Mouse (Mus musculus) limb, embryonic 15.5 days (tissue): Measurements from ENCODE around the gene Sf3b4. TPM values are rescaled to one million over a fixed set of nuclear protein-coding genes. Genes with fewer than 3 reads are reported as not detected.
A peak's percentile ranks its signal among the peaks of the same experiment; 100 is the strongest.
"Not testable (repeated sequence)": the region's sequence is repeated elsewhere in the genome, so short reads cannot be mapped to it uniquely, and the experiment has no call there.

ENCODE experiments used
- ATAC-seq: fragments of 200-750 bp; cut with Nextera tagmentation; 2 replicates; pipeline ENCODE4 v1.8.0; 2017; ENCODE audit warnings: low read depth, moderate TSS enrichment; ENCODE audit not compliant: insufficient number of reproducible peaks, low FRiP score, low TSS enrichment
- H3K27ac ChIP-seq: fragments of 300-500 bp; sonication (generic); 2 replicates; pipeline ENCODE4 v1.5.1; 2015; ENCODE audit warnings: moderate library complexity, mild to moderate bottlenecking, inconsistent platforms
- H3K27me3 ChIP-seq: fragments of 300-500 bp; sonication (generic); 2 replicates; pipeline ENCODE4 v1.6.1; 2015; ENCODE audit warnings: inconsistent platforms
- H3K36me3 ChIP-seq: fragments of 300-500 bp; sonication (generic); 2 replicates; pipeline ENCODE4 v1.6.1; 2015; ENCODE audit warnings: inconsistent platforms
- H3K4me1 ChIP-seq: fragments of 300-500 bp; sonication (generic); 2 replicates; pipeline ENCODE4 v1.6.1; 2015; ENCODE audit warnings: inconsistent platforms
- H3K4me2 ChIP-seq: fragments of 300-500 bp; sonication (generic); 2 replicates; pipeline ENCODE4 v1.6.1; 2015; ENCODE audit warnings: mild to moderate bottlenecking, inconsistent platforms
- H3K4me3 ChIP-seq: fragments of 300-500 bp; sonication (generic); 2 replicates; pipeline ENCODE4 v1.5.1; 2015; ENCODE audit warnings: mild to moderate bottlenecking, inconsistent platforms
- H3K9ac ChIP-seq: fragments of 300-500 bp; sonication (generic); 2 replicates; pipeline ENCODE4 v1.6.1; 2015; ENCODE audit warnings: inconsistent platforms
- H3K9me3 ChIP-seq: fragments of 300-500 bp; sonication (generic); 2 replicates; pipeline ENCODE4 v1.6.1; 2016; ENCODE audit warnings: inconsistent platforms
- WGBS: fragments of 180-500 bp; shearing (Covaris S2); methylation state at CpG from one replicate; pipeline ENCODE4 v1.1.7; 2015; 5-methylcytosine and 5-hydroxymethylcytosine counted together
- polyA plus RNA-seq: library from polyadenylated mRNA; unstranded; fragments of >200 nt; fragmentation: Nextera tagmentation; extraction: Ambion mirVana; gene quantifications from 2 replicates; pipeline ENCODE4 v1.2.1, GENCODE M21; 2015

Gene Sf3b4
- polyA plus RNA-seq, 1 experiment from 2014 or later = 148 TPM

- H3K27me3 ChIP-seq = no peaks in the 10 kb centered on the region
- no peak for ATAC-seq
- 28% methylated on average over 4 of the region's 4 CpGs for WGBS
- H3K4me2 ChIP-seq = peak overlapping the region; percentile 83
- 0 out of 2 replicates have a peak overlapping the region, but pooled peaks have one; percentile 10 for H3K9ac ChIP-seq
- no peaks in the 10 kb centered on the region for H3K9me3 ChIP-seq
- peaks cover 20% of the 10 kb centered on the region for H3K36me3 ChIP-seq
- peaks cover 29% of the 10 kb centered on the region for H3K4me1 ChIP-seq
- peak overlapping the region; percentile 95 for H3K27ac ChIP-seq
- peak overlapping the region; percentile 55 for H3K4me3 ChIP-seq
Observed at GRCm38 (mm10) chr3:96160222-96160802, 11.8 kb upstream of the Sf3b4 start.

GRCm38 (mm10) chr3:96160803-96161516 lies 11.2 kb upstream of the Sf3b4 start:
- no peaks in the 10 kb centered on the region for H3K27me3 ChIP-seq
- no peaks in the 10 kb centered on the region for H3K9me3 ChIP-seq
- H3K36me3 ChIP-seq = peaks cover 14% of the 10 kb centered on the region
- peak overlapping the region; percentile 83 for H3K4me2 ChIP-seq
- H3K27ac ChIP-seq = peak overlapping the region; percentile 95
- H3K9ac ChIP-seq = peak overlapping the region; percentile 56
- H3K4me1 ChIP-seq = peaks cover 29% of the 10 kb centered on the region
- peak; percentile 86 for ATAC-seq
- peak overlapping the region; percentile 55 for H3K4me3 ChIP-seq
- WGBS = under 1% methylated on average over 12 of the region's 12 CpGs

- Histone ChIP-seq H3K9ac (peak within 1 kb of the TSS; percentile 56), H3K9me3 (no peaks in the 10 kb centered on the region), H3K27me3 (no peaks in the 10 kb centered on the region), H3K36me3 (peaks cover 11% of the 10 kb centered on the region; the same call in 1 of the 2 replicates), H3K4me1 (peaks cover 29% of the 10 kb centered on the region), H3K27ac (peak within 1 kb of the TSS; percentile 95), H3K4me2 (peak within 1 kb of the TSS; percentile 83), H3K4me3 (peak within 1 kb of the TSS; percentile 55)
- 5% methylated on average over 16 of the region's 16 CpGs for WGBS
- peak; percentile 30; the same call in 1 of the 2 replicates for ATAC-seq
Observed at GRCm38 (mm10) chr3:96161869-96162840, 10.0 kb upstream of the Sf3b4 start, which contains the start of gene Mtmr11. TSS of gene Mtmr11 (plus strand) at chr3:96162004.

GRCm38 (mm10) chr3:96163040-96163439 lies 9.1 kb upstream of the Sf3b4 start:
- H3K27ac ChIP-seq = peak overlapping the region; percentile 95
- WGBS = 89% methylated on average over 6 of the region's 6 CpGs
- H3K27me3 ChIP-seq = no peaks in the 10 kb centered on the region
- H3K9ac ChIP-seq = no peak overlapping the region
- no peak for ATAC-seq
- H3K9me3 ChIP-seq = no peaks in the 10 kb centered on the region
- peak overlapping the region; percentile 83 for H3K4me2 ChIP-seq
- peaks cover 8% of the 10 kb centered on the region; the same call in 1 of the 2 replicates for H3K36me3 ChIP-seq
- H3K4me3 ChIP-seq = peak overlapping the region; percentile 55
- H3K4me1 ChIP-seq = peaks cover 29% of the 10 kb centered on the region

- Histone ChIP-seq H3K36me3 (peaks cover 31% of the 10 kb centered on the region), H3K4me3 (no peak overlapping the region), H3K9me3 (no peaks in the 10 kb centered on the region), H3K9ac (no peak overlapping the region), H3K4me2 (no peak overlapping the region), H3K4me1 (peaks cover 22% of the 10 kb centered on the region), H3K27me3 (no peaks in the 10 kb centered on the region), H3K27ac (peak overlapping the region; percentile 18; the same call in 1 of the 2 replicates)
- WGBS = 81% methylated on average over 12 of the region's 12 CpGs
- ATAC-seq = no peak
Observed at GRCm38 (mm10) chr3:96168466-96169158, 3.5 kb upstream of the Sf3b4 start.

- Histone ChIP-seq H3K36me3 (peaks cover 39% of the 10 kb centered on the region), H3K27ac (no peak overlapping the region; the same call in 1 of the 2 replicates)
- whole genome bisulfite sequencing = 85% methylated on average over 4 of the region's 4 CpGs
Observed at GRCm38 (mm10) chr3:96170276-96170675, 1.9 kb upstream of the Sf3b4 start.

GRCm38 (mm10) chr3:96170976-96171545 lies 1.1 kb upstream of the Sf3b4 start:
- H3K9me3 ChIP-seq = no peaks in the 10 kb centered on the region
- peak overlapping the region; percentile 91 for H3K4me2 ChIP-seq
- no peak for ATAC-seq
- peak overlapping the region; percentile 99 for H3K27ac ChIP-seq
- H3K36me3 ChIP-seq = peaks cover 45% of the 10 kb centered on the region
- no peaks in the 10 kb centered on the region for H3K27me3 ChIP-seq
- H3K9ac ChIP-seq = no peak overlapping the region
- WGBS = 71% methylated on average over 10 of the region's 10 CpGs
- peaks cover 28% of the 10 kb centered on the region for H3K4me1 ChIP-seq
- H3K4me3 ChIP-seq = peak overlapping the region; percentile 88

More at GRCm38 (mm10) chr3:96170276-96170675, 1.9 kb upstream of the Sf3b4 start:
- no peak overlapping the region for H3K4me3 ChIP-seq
- peaks cover 27% of the 10 kb centered on the region for H3K4me1 ChIP-seq
- no peaks in the 10 kb centered on the region for H3K27me3 ChIP-seq
- H3K9ac ChIP-seq = no peak overlapping the region
- no peaks in the 10 kb centered on the region for H3K9me3 ChIP-seq
- ATAC-seq = no peak
- no peak overlapping the region for H3K4me2 ChIP-seq

- Histone ChIP-seq H3K36me3 (peaks cover 52% of the 10 kb centered on the region), H3K9ac (peak overlapping the region; percentile 74), H3K27ac (peak overlapping the region; percentile 99), H3K4me1 (peaks cover 28% of the 10 kb centered on the region), H3K9me3 (no peaks in the 10 kb centered on the region), H3K4me2 (peak overlapping the region; percentile 91), H3K27me3 (no peaks in the 10 kb centered on the region), H3K4me3 (peak overlapping the region; percentile 88)
- no peak; the same call in 1 of the 2 replicates for ATAC-seq
- WGBS = 16% methylated on average over 18 of the region's 18 CpGs
Observed at GRCm38 (mm10) chr3:96171583-96172196, 442 bp upstream of the Sf3b4 start.

- Histone ChIP-seq H3K36me3 (peaks cover 60% of the 10 kb centered on the region), H3K27ac (peak overlapping the region; percentile 99; the same call in 1 of the 2 replicates), H3K4me3 (peak overlapping the region; percentile 88)
Observed at GRCm38 (mm10) chr3:96173185-96173584, 1.1 kb downstream of the Sf3b4 start.

GRCm38 (mm10) chr3:96174042-96174441 lies 1.9 kb downstream of the Sf3b4 start:
- ATAC-seq, H3K4me2 ChIP-seq, H3K9ac ChIP-seq, H3K27ac ChIP-seq, H3K9me3 ChIP-seq, H3K4me3 ChIP-seq, H3K27me3 ChIP-seq: not testable (repeated sequence)
- 86% methylated on average over 4 of the region's 4 CpGs for WGBS
- peaks cover 62% of the 10 kb centered on the region for H3K36me3 ChIP-seq
- H3K4me1 ChIP-seq = peaks cover 28% of the 10 kb centered on the region

More at GRCm38 (mm10) chr3:96173185-96173584, 1.1 kb downstream of the Sf3b4 start:
- 33% methylated on average over 7 of the region's 7 CpGs for WGBS
- Histone ChIP-seq H3K9me3 (no peaks in the 10 kb centered on the region), H3K4me1 (peaks cover 28% of the 10 kb centered on the region), H3K9ac (peak overlapping the region; percentile 83), H3K4me2 (peak overlapping the region; percentile 91), H3K27me3 (no peaks in the 10 kb centered on the region)
- ATAC-seq = no peak
